Mouse (Mus musculus) lung, adult 18-20 months (tissue): ENCODE results near the gene Dcst2.

Source experiments
- DNase-seq, 2 experiments: peaks; one replicate each; pipeline ENCODE4 v3.0.0; 2022; ENCODE audit warnings: mixed read lengths in 2 of 2

The Dcst2 gene

DNA sequence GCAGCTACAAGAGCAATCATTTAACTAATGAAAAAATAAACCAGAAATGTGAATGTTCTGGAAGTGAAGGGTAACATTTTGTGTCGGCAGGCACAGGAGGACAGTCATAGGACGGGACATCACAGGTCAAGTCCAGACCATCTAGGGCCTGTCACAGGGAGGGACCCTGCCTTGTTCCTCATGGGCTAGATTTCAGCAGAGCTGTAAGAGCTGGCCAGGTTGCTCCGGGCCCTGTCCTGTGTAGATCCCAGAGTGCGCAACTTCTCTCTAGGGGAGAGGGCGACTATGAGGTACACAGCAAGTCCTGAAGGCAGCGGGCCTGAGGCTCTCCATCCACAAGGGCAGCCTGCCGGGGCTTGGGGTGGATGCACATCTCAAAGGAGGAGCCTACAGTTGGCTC is at the start of gene Dcst2:
TSS of gene Dcst2 (plus strand) at position 301 of the 400 bp plus-strand sequence.
- DNase-seq, result no peak

DNA sequence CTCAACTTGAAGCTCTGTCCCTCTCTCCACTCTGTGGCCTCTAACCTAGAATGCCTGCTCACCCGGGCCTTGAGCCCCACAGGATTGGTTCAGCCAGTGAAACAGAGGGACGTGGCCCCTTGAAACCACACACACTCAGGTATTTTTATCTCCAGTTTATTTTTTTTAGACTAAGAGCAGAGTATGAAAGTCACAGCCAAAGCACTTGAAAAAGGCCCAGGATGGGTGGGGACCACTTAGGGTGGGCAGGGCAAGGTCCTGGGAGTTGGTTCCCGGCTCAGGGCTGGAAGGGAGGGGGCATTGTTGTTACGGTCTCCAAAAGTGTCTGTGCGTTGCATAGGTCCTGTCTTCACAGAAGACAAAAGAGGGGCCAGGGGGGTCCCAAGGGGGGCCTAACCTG is 47.4 kb upstream of the Dcst2 start:
- DNase-seq, result peak; percentile 81 to 90

DNA sequence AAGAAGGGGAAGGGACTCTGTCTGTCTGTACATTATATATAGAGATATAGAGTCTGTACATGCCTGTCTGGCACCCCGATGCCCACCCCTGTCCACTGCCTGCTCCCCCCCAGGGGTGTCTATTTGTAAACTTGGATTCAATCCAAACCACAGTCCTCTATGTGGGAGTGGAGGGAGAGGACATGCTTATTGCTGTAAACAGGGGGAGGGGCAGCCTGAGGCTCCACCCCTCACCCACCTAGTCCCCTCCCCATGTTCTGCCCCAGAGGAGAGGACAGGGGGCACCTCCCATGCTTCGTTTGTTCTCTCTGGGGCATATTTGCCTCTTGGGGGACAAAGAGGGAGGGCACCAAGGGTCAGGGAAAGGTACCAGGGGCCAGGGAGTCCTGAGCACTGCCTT is 47.0 kb upstream of the Dcst2 start:
- DNase-seq, result peak; percentile 68 to 79

DNA sequence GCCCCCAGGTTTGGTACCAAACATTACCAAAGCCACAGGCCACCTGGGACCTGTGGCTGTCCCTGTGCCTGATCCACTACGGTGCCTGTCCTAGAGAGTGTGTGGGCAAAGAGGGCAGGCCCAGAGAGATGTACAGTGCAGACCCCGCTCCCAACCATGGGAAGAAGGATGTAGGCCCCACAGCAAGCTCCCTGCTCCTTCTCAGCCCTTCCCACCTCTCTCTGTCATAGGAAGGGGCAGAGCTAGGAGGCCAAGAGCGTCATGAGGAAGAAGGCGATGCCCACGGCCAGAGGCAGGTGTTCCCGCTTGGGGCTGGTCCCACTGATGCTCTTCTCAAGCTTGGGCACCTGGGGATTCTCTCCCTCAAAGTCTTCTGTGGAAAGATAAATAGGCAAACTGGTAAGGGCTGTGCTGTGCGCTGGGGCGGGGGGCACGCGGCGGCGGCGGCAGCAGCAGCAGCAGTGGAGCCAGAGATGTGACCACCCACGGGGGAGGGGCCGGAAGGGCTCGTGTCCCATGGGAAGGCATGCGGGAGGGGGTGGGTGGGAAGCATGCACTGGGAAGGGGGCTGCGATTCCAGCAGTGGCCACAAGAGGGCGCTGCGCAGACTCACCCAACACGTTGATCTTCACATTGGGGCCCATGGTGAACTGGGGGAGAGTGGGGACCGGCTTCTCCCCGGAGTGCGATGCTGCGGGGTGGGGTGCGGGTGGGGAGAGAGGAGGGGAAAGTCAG is 46.4 kb upstream of the Dcst2 start:
- peak; percentile 79 to 85 for DNase-seq

- DNase-seq, result peak; percentile 41 to 49
These were observed 45.6 kb upstream of the Dcst2 start for GRCm38 (mm10) chr3:89315930-89316831.

DNA sequence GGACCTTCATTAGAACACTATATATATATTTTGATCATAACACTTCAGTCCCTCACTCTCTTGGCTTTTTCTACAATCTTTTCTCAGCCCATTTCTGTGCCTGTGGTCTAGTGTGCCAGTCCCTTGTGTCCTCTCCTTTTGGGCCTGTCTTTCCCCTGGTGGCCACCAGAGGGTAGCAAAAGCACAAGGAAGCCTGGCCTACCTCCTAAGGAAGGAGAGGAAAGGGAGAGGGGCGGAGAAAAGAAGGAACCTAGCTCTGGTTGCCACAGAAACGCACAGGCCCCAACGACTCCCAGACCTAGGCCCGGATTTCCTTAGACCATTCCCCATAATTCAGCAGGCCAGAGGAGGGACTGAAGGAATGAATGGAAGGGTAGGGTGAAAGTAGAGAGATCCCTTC is 44.9 kb upstream of the Dcst2 start:
- peak; percentile 86 to 90 for DNase-seq

GRCm38 (mm10) chr3:89317246-89317645 is 44.5 kb upstream of the Dcst2 start:
- DNase-seq, result no peak

- DNase-seq, result no peak
These were observed 43.5 kb upstream of the Dcst2 start for GRCm38 (mm10) chr3:89318316-89318715.

DNA sequence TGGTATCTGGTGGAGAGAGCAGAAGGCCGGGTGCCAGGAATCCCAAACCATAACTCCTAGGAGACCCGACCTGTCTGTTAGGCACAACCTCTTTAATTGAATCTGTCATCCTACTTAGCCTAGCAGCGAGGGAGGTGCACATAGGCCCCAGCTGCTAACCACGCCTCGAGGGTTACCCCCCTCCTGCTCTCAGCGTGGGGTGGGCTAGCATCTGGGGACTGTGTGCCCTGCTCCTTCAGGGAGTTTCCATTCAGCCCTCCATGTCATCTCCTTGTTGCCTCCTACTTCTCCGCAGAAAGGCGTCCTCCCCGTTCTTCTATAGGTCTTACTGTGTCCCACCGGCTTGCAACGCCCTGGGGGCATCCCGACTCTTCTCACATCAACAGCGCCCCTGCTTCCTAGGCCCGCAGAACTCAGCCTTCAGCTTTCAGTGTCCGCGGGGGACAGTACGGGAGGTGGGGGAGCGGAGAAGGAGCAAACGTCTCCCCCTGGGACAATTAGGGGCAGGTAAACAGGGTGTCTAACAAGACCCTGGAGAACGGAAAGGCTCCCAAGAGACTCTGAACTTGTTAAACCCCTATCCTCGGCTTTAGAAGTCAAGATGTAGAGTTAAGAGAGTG is 42.7 kb upstream of the Dcst2 start:
- DNase-seq, result no peak

DNA sequence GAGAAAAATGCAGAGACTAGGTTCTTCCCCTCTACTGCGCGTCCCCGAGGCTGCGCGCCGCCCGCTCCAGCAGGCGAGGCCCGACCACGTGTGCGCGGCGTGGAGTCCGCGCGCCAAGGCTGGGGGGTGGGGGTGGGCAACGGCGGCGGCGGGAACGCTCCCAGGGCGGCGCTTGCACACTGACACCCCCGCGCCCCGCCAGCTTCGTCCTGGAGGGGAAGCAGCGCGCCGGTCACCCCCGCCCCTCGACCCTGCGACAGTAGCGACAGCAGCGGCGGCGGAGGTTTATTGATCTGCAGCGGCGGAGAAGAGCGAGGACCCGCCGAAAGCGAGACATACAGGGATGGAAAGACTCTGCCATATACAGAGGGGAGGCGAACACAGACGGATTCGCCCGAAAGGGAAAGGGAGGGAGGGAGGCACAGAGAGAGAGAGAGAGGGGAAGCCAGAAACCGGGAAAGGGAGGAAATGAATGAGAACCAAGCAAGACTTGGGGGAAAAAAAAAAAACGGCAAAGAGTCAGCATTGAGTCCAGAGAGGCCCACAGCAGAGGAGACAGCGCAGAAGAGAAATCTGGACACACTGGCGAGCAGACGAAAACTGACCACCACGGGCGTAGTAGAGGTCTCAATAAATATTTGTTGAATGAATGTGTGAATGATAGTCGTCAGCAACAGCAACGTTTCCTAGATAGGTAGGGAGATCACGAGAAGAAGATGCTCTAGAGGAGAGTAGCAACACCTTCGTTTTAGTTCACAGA is 42.0 kb upstream of the Dcst2 start:
- no peak for DNase-seq

DNA sequence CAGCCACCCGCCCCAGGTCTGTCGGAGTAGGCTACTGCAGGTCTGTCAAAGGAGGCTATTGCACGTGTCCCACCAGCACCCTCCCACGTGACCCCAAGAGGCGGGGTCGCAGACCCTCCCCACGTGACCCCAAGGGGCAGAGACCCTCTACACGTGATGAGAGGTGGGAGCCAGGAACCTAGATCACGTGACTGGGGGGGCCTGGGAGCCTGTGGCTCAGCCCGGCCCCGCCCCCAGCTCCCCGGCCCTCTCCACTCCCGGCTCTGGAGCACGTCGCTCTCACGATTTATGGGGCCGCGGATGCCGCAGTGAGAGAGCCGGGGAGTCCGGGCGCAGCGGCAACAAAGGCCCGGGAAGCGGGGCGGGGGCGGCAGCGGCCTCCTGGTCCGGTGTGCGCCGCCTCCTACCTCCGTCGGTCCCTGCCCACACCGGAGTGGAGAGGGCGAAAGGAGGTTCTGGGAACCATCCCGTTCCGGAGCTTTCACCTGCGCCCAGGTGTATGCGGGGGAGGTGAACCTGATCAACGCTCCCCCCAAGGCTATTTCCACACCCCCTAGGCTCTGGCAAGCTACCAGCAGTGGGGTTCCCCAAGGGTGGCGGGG is 41.1 kb upstream of the Dcst2 start:
- DNase-seq, result peak in 1 of 2 experiments; percentile 21

GRCm38 (mm10) chr3:89321183-89322130 is 40.3 kb upstream of the Dcst2 start:
- peak in 1 of 2 experiments; percentile 23 for DNase-seq

GRCm38 (mm10) chr3:89322131-89322500 is 39.7 kb upstream of the Dcst2 start:
- DNase-seq, result no peak

DNA sequence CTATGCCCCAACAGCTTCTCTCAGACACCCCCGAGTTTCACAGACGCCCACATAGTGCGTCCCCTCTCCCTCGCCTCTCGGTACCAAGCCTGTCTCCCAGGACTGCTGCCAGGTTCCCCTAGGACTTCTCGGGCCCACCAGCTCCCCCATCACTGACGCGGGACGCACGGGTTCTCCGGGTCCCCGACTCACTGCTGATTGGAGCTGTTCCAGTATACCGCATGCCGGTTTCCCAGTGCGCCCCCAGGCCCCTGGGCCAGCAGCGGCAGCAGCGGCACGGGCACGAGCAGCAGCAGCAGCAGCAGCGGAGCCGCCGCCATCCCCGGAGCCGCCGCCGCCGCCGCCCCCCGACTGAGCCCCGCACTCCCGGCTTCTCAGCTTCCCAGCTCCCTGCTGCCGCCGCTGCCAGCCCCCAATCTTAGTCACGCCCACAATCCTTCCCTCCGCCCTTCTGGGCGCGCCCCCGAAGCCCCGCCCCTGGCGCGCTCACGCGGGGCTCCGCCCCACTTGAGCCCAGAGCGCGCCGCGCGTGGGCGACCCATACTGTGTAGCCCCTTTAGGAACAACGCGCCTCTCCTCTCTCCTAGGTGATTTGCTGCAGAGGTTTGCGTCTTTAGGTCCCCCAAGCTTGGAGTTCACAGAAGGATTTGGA is 39.1 kb upstream of the Dcst2 start, which contains the start of gene Efna3:
TSS of gene Efna3 (minus strand) at position 452 of the 652 bp plus-strand sequence.
- DNase-seq, result peak; percentile 74 to 76

- no peak for DNase-seq
These were observed 35.9 kb upstream of the Dcst2 start for GRCm38 (mm10) chr3:89325882-89326281.

- DNase-seq, result no peak
These were observed 34.4 kb upstream of the Dcst2 start for GRCm38 (mm10) chr3:89327371-89327870.

DNA sequence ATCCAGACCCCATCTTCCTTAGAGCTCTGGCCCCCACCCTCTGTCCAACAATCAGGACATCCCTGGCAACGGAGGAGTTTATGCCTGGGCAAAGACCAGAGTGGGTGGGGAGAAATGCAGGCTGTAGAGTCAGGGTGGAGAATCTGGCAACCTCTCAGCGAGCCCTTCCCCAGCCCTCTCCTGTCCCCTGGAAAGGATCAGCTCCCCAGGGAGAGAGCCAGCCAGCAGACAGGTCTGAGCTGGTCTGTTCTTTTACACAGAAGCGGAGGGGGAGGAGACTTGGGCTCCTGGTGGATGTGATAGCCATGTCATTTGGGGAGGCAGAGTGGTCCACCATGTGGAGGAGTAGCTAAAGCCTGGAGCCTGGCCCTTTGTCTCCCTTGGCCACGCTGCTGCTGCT is 33.2 kb upstream of the Dcst2 start:
- DNase-seq, result no peak

DNA sequence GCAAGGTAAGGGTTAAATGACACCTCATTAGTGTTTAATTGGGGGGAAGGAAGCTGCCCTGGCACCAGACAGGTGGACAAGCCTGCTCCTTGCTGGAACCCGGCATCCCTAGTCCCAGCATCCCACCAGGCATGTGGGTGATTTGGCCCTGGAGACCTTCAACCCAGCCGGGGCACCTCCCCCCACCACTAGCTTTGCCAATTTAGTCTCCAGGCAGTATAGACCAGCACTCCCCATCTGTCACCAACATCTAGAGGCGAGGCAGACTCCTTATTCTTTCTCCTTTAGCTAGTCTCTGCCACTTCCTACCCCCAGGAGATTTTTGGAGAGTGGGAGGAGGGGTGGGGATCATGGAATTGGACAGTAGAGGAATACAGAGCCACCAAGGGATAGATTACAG is 31.4 kb upstream of the Dcst2 start:
- DNase-seq, result no peak

GRCm38 (mm10) chr3:89330948-89331347 is 30.8 kb upstream of the Dcst2 start:
- peak; percentile 34 to 65 for DNase-seq

GRCm38 (mm10) chr3:89331561-89331960 is 30.2 kb upstream of the Dcst2 start:
- no peak for DNase-seq
